Mouse (Mus musculus) kidney, adult 2 months (tissue): ENCODE measurements at regions not wholly inside any gene's neighbourhood (a gene's known extent, or its start where the extent isn't known, plus 50 kb on each side); places are given as distances from the start of the nearest gene placed in this dataset.

Source experiments
- CTCF ChIP-seq: fragments of 200-500 bp; conservative IDR thresholded peaks from 2 replicates; pipeline ENCODE4 v1.5.1; 2011; ENCODE audit warnings: low read depth, mild to moderate bottlenecking, control low read depth, low read length, moderate library complexity, mixed read lengths; ENCODE audit not compliant: insufficient read depth, insufficient read length
- POLR2A ChIP-seq: fragments of 200-500 bp; IDR thresholded peaks from one replicate; pipeline ENCODE4 v1.6.1; 2011; ENCODE audit warnings: low read depth, low read length, control low read depth

GRCm38 (mm10) chr1:51677802-51678201 is 199.6 kb upstream of the Nabp1 start:
- TF ChIP-seq POLR2A = no peak
- TF ChIP-seq CTCF = no peak
